Mouse (Mus musculus) CH12.LX (cell line): ENCODE data around the gene Gab1. TPM values are rescaled to one million over a fixed set of nuclear protein-coding genes. Genes with fewer than 3 reads are reported as not detected.

Source experiments
- DNase-seq: peaks from one replicate; pipeline ENCODE4 v3.0.0-alpha.2; 2013; ENCODE audit errors: extremely low read depth
- H3K27ac ChIP-seq: 2 replicates; pipeline ENCODE4 v1.5.1; 2012; ENCODE audit warnings: low read depth, mild to moderate bottlenecking, control low read depth, moderate library complexity; ENCODE audit not compliant: insufficient read depth
- H3K27me3 ChIP-seq: replicated peaks from 2 replicates; pipeline ENCODE3; 2012; ENCODE audit warnings: inconsistent platforms
- H3K36me3 ChIP-seq, 2 experiments: replicated peaks in 1 of 2; 2 replicates each; pipeline versions ENCODE3 to v1.6.1; 2012; ENCODE audit warnings: inconsistent platforms in 1 of 2, low read length in 1 of 2, mild to moderate bottlenecking in 1 of 2, mixed read lengths in 1 of 2, moderate library complexity in 1 of 2; ENCODE audit not compliant: control insufficient read depth in 1 of 2, insufficient read depth in 1 of 2
- H3K4me1 ChIP-seq, 2 experiments: 2 replicates each; pipeline ENCODE4 v1.6.1; 2012; ENCODE audit warnings: inconsistent platforms in 1 of 2, moderate library complexity in 1 of 2; ENCODE audit not compliant: insufficient read depth in 2 of 2, control insufficient read depth in 1 of 2
- H3K4me2 ChIP-seq: 2 replicates; pipeline ENCODE4 v1.6.1; 2012; ENCODE audit warnings: low read depth, mild to moderate bottlenecking, control low read depth; ENCODE audit not compliant: poor library complexity, insufficient read depth, severe bottlenecking
- H3K4me3 ChIP-seq, 3 experiments: fragments of 150-350 bp in 1 of 3; sonication (generic) in 1 of 3; replicated peaks in 1 of 3; 2 replicates each; pipeline versions ENCODE3 to v1.5.1; 2011 to 2012; ENCODE audit warnings: low read depth in 2 of 3, low read length in 2 of 3, mild to moderate bottlenecking in 2 of 3, moderate library complexity in 2 of 3, control low read depth in 1 of 3, improper control_type of control experiment in 1 of 3, inconsistent platforms in 1 of 3, mixed read lengths in 1 of 3; ENCODE audit not compliant: poor library complexity in 1 of 3
- H3K79me2 ChIP-seq: replicated peaks from 2 replicates; pipeline ENCODE4 v1.6.1; 2012; ENCODE audit warnings: mild to moderate bottlenecking, moderate library complexity; ENCODE audit not compliant: control insufficient read depth, poor library complexity, insufficient read depth, severe bottlenecking; ENCODE audit errors: extremely low read depth
- H3K9ac ChIP-seq: 2 replicates; pipeline ENCODE4 v1.6.1; 2012; ENCODE audit warnings: low read depth, mild to moderate bottlenecking, control low read depth, moderate library complexity; ENCODE audit not compliant: insufficient read depth
- H3K9me3 ChIP-seq: replicated peaks from 2 replicates; pipeline ENCODE3; 2012; ENCODE audit warnings: low read length, inconsistent platforms, mixed read lengths
- BHLHE40 ChIP-seq: IDR thresholded peaks from 2 replicates; pipeline ENCODE4 v1.6.1; 2011; ENCODE audit warnings: mild to moderate bottlenecking, low read depth, low read length, improper control_type of control experiment
- CHD2 ChIP-seq: IDR thresholded peaks from 2 replicates; pipeline ENCODE4 v1.6.1; 2011; ENCODE audit warnings: low read length, improper control_type of control experiment
- CTCF ChIP-seq, 2 experiments: IDR thresholded peaks in 1 of 2; conservative IDR thresholded peaks in 1 of 2; 2 replicates each; pipeline ENCODE4 v1.5.1; 2011 to 2012; ENCODE audit warnings: low read depth in 2 of 2, low read length in 2 of 2, improper control_type of control experiment in 1 of 2, inconsistent platforms in 1 of 2, mild to moderate bottlenecking in 1 of 2, moderate library complexity in 1 of 2
- E2F4 ChIP-seq: IDR thresholded peaks from 2 replicates; pipeline ENCODE4 v1.6.1; 2011; ENCODE audit warnings: low read depth, low read length, improper control_type of control experiment; ENCODE audit not compliant: insufficient replicate concordance
- ELF1 ChIP-seq: IDR thresholded peaks from 2 replicates; pipeline ENCODE4 v1.6.1; 2014; ENCODE audit warnings: low read depth, mild to moderate bottlenecking, inconsistent platforms, low read length, improper control_type of control experiment
- ETS1 ChIP-seq: conservative IDR thresholded peaks from 2 replicates; pipeline ENCODE4 v1.6.1; 2012; ENCODE audit warnings: low read depth, mild to moderate bottlenecking, inconsistent platforms, low read length, improper control_type of control experiment, moderate library complexity
- GABPA ChIP-seq: IDR thresholded peaks from 2 replicates; pipeline ENCODE4 v1.6.1; 2012; ENCODE audit warnings: low read depth, low read length, improper control_type of control experiment, inconsistent platforms; ENCODE audit not compliant: insufficient replicate concordance
- KAT2A ChIP-seq: IDR thresholded peaks from 2 replicates; pipeline ENCODE4 v1.6.1; 2012; ENCODE audit warnings: low read length, improper control_type of control experiment, inconsistent platforms; ENCODE audit not compliant: insufficient replicate concordance
- MAFK ChIP-seq: IDR thresholded peaks from 2 replicates; pipeline ENCODE4 v1.6.1; 2011; ENCODE audit warnings: low read length, improper control_type of control experiment; ENCODE audit not compliant: insufficient replicate concordance
- MAX ChIP-seq: IDR thresholded peaks from 2 replicates; pipeline ENCODE4 v1.6.1; 2011; ENCODE audit warnings: low read length, improper control_type of control experiment
- MAZ ChIP-seq: IDR thresholded peaks from 2 replicates; pipeline ENCODE4 v1.6.1; 2012; ENCODE audit warnings: low read depth, mild to moderate bottlenecking, inconsistent platforms, low read length, improper control_type of control experiment, moderate library complexity
- MEF2A ChIP-seq: IDR thresholded peaks from 2 replicates; pipeline ENCODE4 v1.6.1; 2014; ENCODE audit warnings: low read depth, mild to moderate bottlenecking, inconsistent platforms, low read length, improper control_type of control experiment, borderline replicate concordance
- MYC ChIP-seq: IDR thresholded peaks from 2 replicates; pipeline ENCODE4 v1.6.1; 2011; ENCODE audit warnings: low read depth, mild to moderate bottlenecking, improper control_type of control experiment, low read length
- NELFE ChIP-seq: IDR thresholded peaks from 2 replicates; pipeline ENCODE4 v1.6.1; 2011; ENCODE audit warnings: low read depth, low read length, improper control_type of control experiment
- PAX5 ChIP-seq: IDR thresholded peaks from 2 replicates; pipeline ENCODE4 v1.6.1; 2012; ENCODE audit warnings: low read length, inconsistent platforms, mixed read lengths
- RAD21 ChIP-seq: IDR thresholded peaks from 2 replicates; pipeline ENCODE4 v1.6.1; 2011; ENCODE audit warnings: low read depth, mild to moderate bottlenecking, low read length, improper control_type of control experiment, moderate library complexity
- RCOR1 ChIP-seq: conservative IDR thresholded peaks from 2 replicates; pipeline ENCODE4 v1.6.1; 2012; ENCODE audit warnings: low read depth, mild to moderate bottlenecking, inconsistent platforms, low read length, improper control_type of control experiment
- SIN3A ChIP-seq: IDR thresholded peaks from 2 replicates; pipeline ENCODE4 v1.6.1; 2012; ENCODE audit warnings: low read length, improper control_type of control experiment, inconsistent platforms
- TBP ChIP-seq: conservative IDR thresholded peaks from 2 replicates; pipeline ENCODE4 v1.6.1; 2011; ENCODE audit warnings: low read depth, low read length, improper control_type of control experiment
- TCF12 ChIP-seq: IDR thresholded peaks from 2 replicates; pipeline ENCODE4 v1.6.1; 2014; ENCODE audit warnings: low read depth, mild to moderate bottlenecking, inconsistent platforms, low read length, improper control_type of control experiment
- UBTF ChIP-seq: IDR thresholded peaks from 2 replicates; pipeline ENCODE4 v1.6.1; 2012; ENCODE audit warnings: low read depth, mild to moderate bottlenecking, inconsistent platforms, low read length, improper control_type of control experiment, moderate library complexity
- ZC3H11A ChIP-seq: IDR thresholded peaks from 2 replicates; pipeline ENCODE4 v1.6.1; 2012; ENCODE audit warnings: low read depth, mild to moderate bottlenecking, inconsistent platforms, low read length, improper control_type of control experiment
- ZMIZ1 ChIP-seq: IDR thresholded peaks from 2 replicates; pipeline ENCODE4 v1.6.1; 2012; ENCODE audit warnings: low read depth, mild to moderate bottlenecking, inconsistent platforms, low read length, improper control_type of control experiment
- dilution Hi-C: fragments of 300-500 bp; cut with MboI; formaldehyde crosslinking; loops from 2 replicates; pipeline ENCODE4 v1.14.3; 2020; ENCODE audit warnings: low sequenced_read_pairs; ENCODE audit not compliant: extremely low pct_unique_long_range_greater_than_20kb, extremely low pct_ligation_motif_present
- in situ Hi-C: fragments of 300-500 bp; cut with MboI; formaldehyde crosslinking; loops from 3 replicates; pipeline ENCODE4 v1.14.3; 2019; ENCODE audit warnings: low sequenced_read_pairs, low pct_ligation_motif_present, low pct_unique_long_range_greater_than_20kb, mixed read lengths
- polyA plus RNA-seq: library from polyadenylated mRNA; unstranded; fragments of >175 nt; gene quantifications from 2 replicates; pipeline ENCODE4 v1.2.1, GENCODE M21; 2012; ENCODE audit warnings: low read depth; ENCODE audit not compliant: insufficient read length
- total RNA-seq, 2 experiments: library from RNA; depleted of rRNA; stranded (reverse); fragments of 300-350 nt in 1 of 2; fragments of >200 nt in 1 of 2; gene quantifications; 2 replicates each; pipeline ENCODE4 v1.2.3; 2012 to 2014

Gene Gab1
- total and polyA plus RNA-seq, 3 experiments = 0.08 TPM; not detected in 2

DNA sequence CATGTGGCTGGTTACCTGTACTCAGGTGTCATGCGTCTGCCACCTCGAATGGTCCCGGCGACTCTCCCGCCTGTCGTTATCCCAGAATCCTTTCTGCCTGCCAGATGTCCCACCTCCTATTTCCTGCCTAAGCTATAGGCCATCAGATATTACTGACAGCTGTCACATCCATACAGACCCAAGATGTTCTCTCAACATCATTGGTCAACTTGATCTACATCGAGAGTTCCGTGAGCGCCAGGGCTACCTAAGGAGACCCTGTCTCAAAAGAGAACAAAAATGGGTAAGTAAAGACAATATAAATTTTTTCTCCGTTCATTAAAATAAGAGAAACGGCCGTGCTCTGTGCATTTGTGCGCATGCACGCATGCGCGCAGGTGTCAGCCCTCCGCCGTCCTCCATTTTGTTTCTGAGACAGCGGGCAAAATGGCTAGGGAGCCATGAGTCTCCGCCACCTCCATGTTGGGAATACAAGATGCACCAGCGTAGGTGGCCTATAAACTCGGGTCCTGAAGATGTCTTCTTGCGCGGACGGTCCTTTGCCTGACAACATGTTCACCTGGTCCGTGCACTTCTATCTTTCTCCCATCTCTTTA, 21.0 kb downstream of the Gab1 start:
- Histone ChIP-seq H3K4me2 (no peak overlapping the region), H3K4me1 (peaks cover 3 to 4% of the 10 kb centered on the region in 2 experiments; a peak in 2 of 4 replicates), H3K9me3 (no peaks in the 10 kb centered on the region), H3K9ac (no peak overlapping the region), H3K4me3 (no peak overlapping the region), H3K27ac (no peak overlapping the region)
- no peak for TF ChIP-seq CTCF (conservative IDR thresholded peaks at IDR 0.05 in 1 of 2, IDR thresholded peaks at IDR 0.05 in 1 of 2; ENCODE audit: low read depth in 2 of 2, low read length in 2 of 2)
- TF ChIP-seq ZMIZ1 = no peak
- no peak for TF ChIP-seq ZC3H11A
- no peak for TF ChIP-seq MAZ
- no peak for TF ChIP-seq MEF2A
- TF ChIP-seq MAX = no peak
- no peak for TF ChIP-seq UBTF
- TF ChIP-seq PAX5 = no peak
- no peak for TF ChIP-seq MAFK
- no peak for TF ChIP-seq GABPA
- no peak for TF ChIP-seq KAT2A
- no peak for TF ChIP-seq TBP
- TF ChIP-seq NELFE = no peak
- no peak for TF ChIP-seq RCOR1
- no peak for TF ChIP-seq ELF1
- TF ChIP-seq, all 38 proteins: peak for 0
- DNase-seq = no peak
- no peaks in the 10 kb centered on the region for H3K79me2 ChIP-seq
- no peaks in the 10 kb centered on the region for H3K36me3 ChIP-seq
- dilution Hi-C loops (no loop called here), in situ Hi-C loops (no loop called here)
- H3K27me3 ChIP-seq = no peaks in the 10 kb centered on the region

DNA sequence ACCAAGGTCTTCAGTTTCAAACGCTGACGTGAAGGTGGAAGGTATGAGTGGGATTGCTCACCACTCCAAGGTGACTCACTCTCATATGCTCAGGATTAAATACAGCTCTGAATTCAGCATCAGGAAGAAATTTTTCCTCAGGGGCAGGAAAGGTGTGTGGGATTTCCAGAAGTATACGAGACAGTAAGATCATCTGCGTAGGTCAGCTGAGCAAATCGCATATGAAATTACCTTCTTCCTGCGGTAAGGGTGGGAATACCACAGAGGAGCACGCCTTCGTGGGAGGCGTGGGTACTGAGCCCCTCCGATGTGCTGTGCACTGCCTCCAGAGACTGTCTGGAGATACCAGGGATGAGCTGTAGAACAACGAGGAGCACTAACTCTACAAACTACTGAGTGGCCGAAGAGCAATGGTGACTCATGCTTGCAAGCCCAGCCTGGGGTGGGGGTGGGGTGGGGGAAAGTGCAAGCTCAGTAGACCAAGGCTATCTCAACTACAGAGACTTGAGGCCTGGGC, 22.4 kb downstream of the Gab1 start:
- Histone ChIP-seq H3K36me3 (no peaks in the 10 kb centered on the region), H3K4me2 (peak overlapping the region; percentile 100), H3K27me3 (no peaks in the 10 kb centered on the region), H3K4me3 (peak overlapping the region in 2 of 3 experiments; percentile 16 to 55), H3K9ac (peak overlapping the region; percentile 80), H3K79me2 (no peaks in the 10 kb centered on the region), H3K4me1 (peaks cover 5 to 9% of the 10 kb centered on the region in 2 experiments), H3K27ac (peak overlapping the region; percentile 82), H3K9me3 (no peaks in the 10 kb centered on the region)
- in situ Hi-C loops = no loop called here
- dilution Hi-C loops = no loop called here
- peak; percentile 33 for DNase-seq
- TF ChIP-seq TBP = no peak
- no peak for TF ChIP-seq RCOR1
- TF ChIP-seq MAZ = no peak
- no peak for TF ChIP-seq SIN3A
- TF ChIP-seq ELF1 = 0 out of 2 replicates have a peak, but pooled peaks have one; percentile 4
- no peak for TF ChIP-seq MYC
- TF ChIP-seq NELFE = no peak
- peak; percentile 27; the same call in 1 of the 2 replicates for TF ChIP-seq BHLHE40
- TF ChIP-seq TCF12 = peak; percentile 34; the same call in 1 of the 2 replicates
- no peak for TF ChIP-seq RAD21
- TF ChIP-seq E2F4 = no peak
- TF ChIP-seq ETS1 = 0 out of 2 replicates have a peak, but pooled peaks have one; percentile 22
- peak; percentile 41; the same call in 1 of the 2 replicates for TF ChIP-seq CHD2
- TF ChIP-seq MAX = no peak
- TF ChIP-seq MEF2A = no peak
